19 mouse cellular contexts compared by ENCODE assay signal in genomic region chr12:99394676-99395075, GRCm38 (mm10).
A peak's percentile ranks its signal among the peaks of the same experiment; 100 is the strongest.
DNase-seq lines count a peak whose midpoint lies in the region; ATAC-seq and TF ChIP-seq lines count a peak whose summit lies in the region.
"Had no signal": no experiment of that assay in that cellular context is flagged by ENCODE, and none has a peak within 500 bp of the region (broad histone marks: within the 10 kb centered on the region; RNA-seq: fewer than 3 reads in every experiment).

No protein-coding gene starts in this region.

- no peak overlapping the region for H3K4me2 ChIP-seq in heart, embryonic 11.5 days
- H3K4me2 ChIP-seq in intestine, embryonic 15.5 days (replicated peaks) = no peak overlapping the region
- H3K4me2 ChIP-seq in liver, postnatal 0 days (ENCODE audit: low read depth, low read length) = no peak overlapping the region
- H3K4me2 ChIP-seq: embryonic facial prominence, embryonic 12.5 days; hindbrain, embryonic 13.5 days; midbrain, embryonic 13.5 days had no signal

- TF ChIP-seq EP300 in liver, postnatal 0 days (IDR thresholded peaks at IDR 0.05; ENCODE audit: low read depth) = no peak

- no peak for TF ChIP-seq CTCF in E14TG2a.4 (conservative IDR thresholded peaks at IDR 0.05; ENCODE audit: low read length)
- no peak for TF ChIP-seq CTCF in liver, postnatal 0 days (IDR thresholded peaks at IDR 0.05; ENCODE audit: low read depth)

- no peaks in the 10 kb centered on the region for H3K36me3 ChIP-seq in heart, embryonic 11.5 days (ENCODE audit: control insufficient read depth, insufficient read depth, low read length)
- 0 out of 2 replicates have a peak, but pooled peaks cover 3% of the 10 kb centered on the region for H3K36me3 ChIP-seq in E14TG2a.4 (ENCODE audit: insufficient read depth, low read length)
- H3K36me3 ChIP-seq in intestine, embryonic 15.5 days = no peaks in the 10 kb centered on the region
- H3K36me3 ChIP-seq in liver, postnatal 0 days (replicated peaks; ENCODE audit: insufficient read depth, low read length) = no peaks in the 10 kb centered on the region
- H3K36me3 ChIP-seq in limb, embryonic 10.5 days = no peaks in the 10 kb centered on the region
- H3K36me3 ChIP-seq: embryonic facial prominence, embryonic 12.5 days; hindbrain, embryonic 13.5 days; midbrain, embryonic 13.5 days had no signal

- no peak for ATAC-seq in heart, embryonic 11.5 days (replicated peaks; ENCODE audit: insufficient number of reproducible peaks, low FRiP score, low TSS enrichment)
- no peak for ATAC-seq in intestine, embryonic 15.5 days
- ATAC-seq in liver, postnatal 0 days = no peak
- ATAC-seq: activated CD4-positive, CD25-positive, alpha-beta regulatory T cell, adult 4 months; forebrain, postnatal 0 days; midbrain, embryonic 13.5 days had no signal

- no peaks in the 10 kb centered on the region for H3K9me3 ChIP-seq in heart, embryonic 11.5 days (replicated peaks; ENCODE audit: control insufficient read depth, low read length)
- H3K9me3 ChIP-seq in E14TG2a.4 (ENCODE audit: low read length) = peaks cover 5% of the 10 kb centered on the region; the same call in 1 of the 2 replicates
- no peaks in the 10 kb centered on the region for H3K9me3 ChIP-seq in intestine, embryonic 15.5 days
- no peaks in the 10 kb centered on the region for H3K9me3 ChIP-seq in liver, postnatal 0 days (ENCODE audit: low read length)
- no peaks in the 10 kb centered on the region for H3K9me3 ChIP-seq in limb, embryonic 10.5 days (replicated peaks)
- H3K9me3 ChIP-seq: embryonic facial prominence, embryonic 12.5 days; hindbrain, embryonic 13.5 days; megakaryocyte, embryonic 14.5 days; midbrain, embryonic 13.5 days had no signal

- 0 out of 2 replicates have a peak overlapping the region, but pooled peaks have one; percentile 6 for H3K9ac ChIP-seq in heart, embryonic 11.5 days (ENCODE audit: low read depth, low read length)
- H3K9ac ChIP-seq in intestine, embryonic 15.5 days = no peak overlapping the region
- H3K9ac ChIP-seq in liver, postnatal 0 days (replicated peaks) = no peak overlapping the region
- H3K9ac ChIP-seq: embryonic facial prominence, embryonic 12.5 days; forebrain, postnatal 0 days; hindbrain, embryonic 13.5 days; midbrain, embryonic 13.5 days had no signal

- H3K27me3 ChIP-seq in heart, embryonic 11.5 days (ENCODE audit: control insufficient read depth, insufficient read depth, low read length) = no peaks in the 10 kb centered on the region
- no peaks in the 10 kb centered on the region for H3K27me3 ChIP-seq in E14TG2a.4 (ENCODE audit: insufficient read depth, low read length)
- no peaks in the 10 kb centered on the region for H3K27me3 ChIP-seq in intestine, embryonic 15.5 days (replicated peaks)
- H3K27me3 ChIP-seq in liver, postnatal 0 days (ENCODE audit: insufficient read depth, low read length) = no peaks in the 10 kb centered on the region
- H3K27me3 ChIP-seq in limb, embryonic 10.5 days (ENCODE audit: low read depth, poor library complexity, severe bottlenecking) = no peaks in the 10 kb centered on the region
- H3K27me3 ChIP-seq: embryonic facial prominence, embryonic 12.5 days; hindbrain, embryonic 13.5 days; megakaryocyte, embryonic 14.5 days had no signal

- no peak overlapping the region for H3K27ac ChIP-seq in heart, embryonic 11.5 days (ENCODE audit: low read depth, low read length)
- H3K27ac ChIP-seq in intestine, embryonic 15.5 days = 0 out of 2 replicates have a peak overlapping the region, but pooled peaks have one; percentile 27
- H3K27ac ChIP-seq in liver, postnatal 0 days (ENCODE audit: low read depth) = peak overlapping the region; percentile 64
- H3K27ac ChIP-seq in limb, embryonic 10.5 days = no peak overlapping the region; the same call in 1 of the 2 replicates
- H3K27ac ChIP-seq: embryonic facial prominence, embryonic 12.5 days; hindbrain, embryonic 13.5 days; layer of hippocampus, adult 2 months; midbrain, embryonic 13.5 days had no signal

- no peak overlapping the region for H3K4me3 ChIP-seq in heart, embryonic 11.5 days (ENCODE audit: low read depth, low read length)
- H3K4me3 ChIP-seq in E14TG2a.4 (replicated peaks; ENCODE audit: low read length) = peak overlapping the region; percentile 4; the same call in 1 of the 2 replicates
- no peak overlapping the region for H3K4me3 ChIP-seq in intestine, embryonic 15.5 days (replicated peaks)
- no peak overlapping the region for H3K4me3 ChIP-seq in liver, postnatal 0 days (ENCODE audit: low read depth, low read length)
- no peak overlapping the region for H3K4me3 ChIP-seq in limb, embryonic 10.5 days
- H3K4me3 ChIP-seq: embryonic facial prominence, embryonic 12.5 days; hindbrain, embryonic 13.5 days; layer of hippocampus, adult 2 months; midbrain, embryonic 13.5 days had no signal

- 32% methylated on average over 5 of the region's 5 CpGs for WGBS in heart, embryonic 11.5 days (ENCODE audit: insufficient replicate concordance)
- 61% methylated on average over 5 of the region's 5 CpGs for WGBS in intestine, embryonic 15.5 days
- WGBS in liver, postnatal 0 days (ENCODE audit: insufficient replicate concordance) = 55% methylated on average over 5 of the region's 5 CpGs
- WGBS in limb, embryonic 10.5 days = 60% methylated on average over 5 of the region's 5 CpGs

- peaks cover 21% of the 10 kb centered on the region for H3K4me1 ChIP-seq in heart, embryonic 11.5 days (ENCODE audit: control insufficient read depth, insufficient read depth, low read length)
- H3K4me1 ChIP-seq in E14TG2a.4 (replicated peaks; ENCODE audit: low read depth, low read length) = peaks cover 69% of the 10 kb centered on the region
- H3K4me1 ChIP-seq in intestine, embryonic 15.5 days (replicated peaks) = peaks cover 12% of the 10 kb centered on the region
- peaks cover 33% of the 10 kb centered on the region for H3K4me1 ChIP-seq in liver, postnatal 0 days (ENCODE audit: insufficient read depth)
- H3K4me1 ChIP-seq in limb, embryonic 10.5 days = peaks cover 30% of the 10 kb centered on the region

- no peak for DNase-seq in heart, adult 8-10 months (ENCODE audit: low spot score)
- DNase-seq in liver, postnatal 0 days = no peak
- no peak for DNase-seq in limb, embryonic 10.5 days (ENCODE audit: low spot score)
- no peak for DNase-seq in embryo, embryonic 10 days (ENCODE audit: low spot score)
- DNase-seq: cerebellum, adult 18-20 months; cerebellum, postnatal 14 days; forebrain, postnatal 0 days; heart, postnatal 10 days; lung, adult 18-20 months; lung, postnatal 36 days had no signal

Comparison
In these comparisons a context has a peak if more than half of its experiments do, and no peak if none do; other contexts are left out.
1. H3K27ac ChIP-seq: peak in intestine, embryonic 15.5 days (single experiment) and liver, postnatal 0 days (single experiment); none in heart, embryonic 11.5 days (single experiment) and limb, embryonic 10.5 days (single experiment).